Mouse (Mus musculus) C2C12 (cell line): Measurements from ENCODE around the gene Nop56.

Experiments used
- CEBPB ChIP-seq: IDR thresholded peaks from one replicate; pipeline ENCODE4 v1.6.1; 2011; ENCODE audit warnings: low read depth, mild to moderate bottlenecking, control low read depth, moderate library complexity
- CTCF ChIP-seq: IDR thresholded peaks from one replicate; pipeline ENCODE4 v1.5.1; 2011; ENCODE audit not compliant: control insufficient read depth, insufficient read depth, insufficient read length
- MYOD1 ChIP-seq: IDR thresholded peaks from one replicate; pipeline ENCODE4 v1.6.1; 2011; ENCODE audit warnings: low read depth; ENCODE audit not compliant: control insufficient read depth, insufficient read length

DNA sequence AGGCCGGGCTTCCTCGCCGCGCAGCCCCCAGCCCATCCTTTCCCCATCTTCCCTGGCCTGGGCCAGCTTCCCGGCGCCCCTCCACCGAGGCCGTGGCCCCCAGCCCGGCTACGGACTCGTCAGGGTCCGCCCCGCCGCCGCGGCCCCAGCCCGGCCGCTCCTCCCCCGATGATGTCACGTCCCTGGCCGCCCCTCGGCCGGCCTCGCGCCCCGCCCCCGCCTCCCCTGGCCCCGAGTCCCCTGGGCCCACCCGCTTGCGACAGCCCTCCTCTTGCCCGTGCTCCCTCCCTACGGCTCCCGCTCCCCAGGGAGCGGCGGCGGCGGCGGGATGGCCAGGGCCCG lies 20.7 kb downstream of the Nop56 start, which contains the start of gene Ebf4:
- no peak for TF ChIP-seq CTCF
- TF ChIP-seq CEBPB = no peak
- no peak for TF ChIP-seq MYOD1
